Mouse (Mus musculus) splenic B cell, adult 2 months (primary cell): ENCODE measurements around the gene Hprt.
A peak's percentile ranks its signal among the peaks of the same experiment; 100 is the strongest.
"Not testable (repeated sequence)": the region's sequence is repeated elsewhere in the genome, so short reads cannot be mapped to it uniquely, and the experiment has no call there.

Source experiments
- DNase-seq: peaks from one replicate; pipeline ENCODE4 v3.0.0-alpha.2; 2011; ENCODE audit warnings: low read depth, low spot score
- H3K27me3 ChIP-seq: 2 replicates; pipeline ENCODE4 v1.6.1; 2012; ENCODE audit warnings: mild to moderate bottlenecking, low read length, moderate library complexity, mixed read lengths; ENCODE audit not compliant: control insufficient read depth, poor library complexity, insufficient read depth, severe bottlenecking
- H3K36me3 ChIP-seq: 2 replicates; pipeline ENCODE4 v1.6.1; 2012; ENCODE audit warnings: mild to moderate bottlenecking, low read length, moderate library complexity, mixed read lengths; ENCODE audit not compliant: control insufficient read depth, poor library complexity, insufficient read depth, severe bottlenecking

Gene Hprt

DNA sequence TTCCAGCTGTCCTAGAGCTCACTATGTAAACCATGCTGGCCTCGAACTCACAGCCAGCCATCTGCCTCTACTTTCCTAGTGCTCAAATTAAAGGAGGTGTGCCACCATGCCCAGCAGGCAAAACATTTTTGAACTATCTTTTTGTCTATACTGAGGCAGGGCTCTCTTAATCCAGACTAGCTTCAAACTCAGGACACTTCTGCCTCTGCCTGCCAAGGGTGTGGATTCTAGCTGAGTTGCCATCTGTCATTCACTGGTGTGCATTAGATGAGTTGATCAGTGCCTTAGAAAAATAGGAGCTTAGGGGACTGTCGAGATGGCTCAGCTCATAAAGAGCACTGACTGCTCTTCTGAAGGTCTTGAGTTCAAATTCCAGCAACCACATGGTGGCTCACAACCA is 35.1 kb downstream of the Hprt start:
- H3K36me3 ChIP-seq = no peaks in the 10 kb centered on the region
- no peak for DNase-seq
- H3K27me3 ChIP-seq = no peaks in the 10 kb centered on the region

DNA sequence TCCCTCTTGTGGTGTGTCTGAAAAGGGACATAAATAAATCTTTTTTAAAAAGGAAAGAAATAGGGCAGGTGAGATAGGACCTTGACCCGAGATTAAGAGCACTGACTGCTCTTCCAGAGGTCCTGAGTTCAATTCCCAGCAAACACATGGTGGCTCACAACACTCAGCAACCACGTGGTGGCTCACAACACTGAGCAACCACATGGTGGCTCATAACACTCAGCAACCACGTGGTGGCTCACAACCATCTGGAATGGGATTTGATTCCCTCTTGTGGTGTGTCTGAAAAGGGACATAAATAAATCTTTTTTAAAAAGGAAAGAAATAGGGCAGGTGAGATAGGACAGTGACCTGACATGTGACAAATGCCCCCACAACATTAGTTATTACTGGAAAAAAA is 36.3 kb downstream of the Hprt start:
- not testable (repeated sequence) for H3K27me3 ChIP-seq, H3K36me3 ChIP-seq, DNase-seq

DNA sequence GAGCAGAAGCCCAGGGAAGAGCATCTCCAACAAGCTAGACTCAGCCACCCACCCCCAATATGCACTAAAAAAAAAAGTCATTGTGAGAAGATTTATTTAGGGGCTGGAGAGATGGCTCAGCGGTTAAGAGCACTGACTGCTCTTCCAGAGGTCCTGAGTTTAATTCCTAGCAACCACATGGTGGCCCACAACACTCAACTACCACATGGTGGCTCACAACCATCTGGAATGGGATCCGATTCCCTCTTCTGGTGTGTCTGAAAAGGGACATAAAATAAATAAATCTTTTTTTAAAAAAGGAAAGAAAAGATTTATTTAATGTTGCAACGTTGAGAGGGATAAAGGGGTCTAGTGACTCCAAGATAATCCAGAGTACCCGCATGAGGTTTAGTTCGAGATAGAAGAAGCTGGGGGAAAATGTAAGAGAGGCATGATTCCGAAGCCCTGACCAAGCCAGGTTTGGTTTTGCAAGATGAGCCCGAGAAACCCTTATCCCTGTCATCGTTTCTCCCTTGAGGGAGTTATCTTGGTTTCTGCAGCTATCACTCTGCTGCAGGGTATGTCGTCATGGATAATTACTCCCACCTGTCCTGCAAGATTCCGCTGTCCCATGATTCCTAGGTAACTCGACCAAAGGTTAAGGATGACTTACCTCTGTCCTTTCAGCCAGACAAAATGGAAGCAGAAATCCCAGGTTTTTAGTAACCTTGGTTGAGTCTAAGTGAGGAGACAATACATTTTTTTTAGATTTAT is 37.7 kb downstream of the Hprt start:
- Histone ChIP-seq H3K36me3 (no peaks in the 10 kb centered on the region), H3K27me3 (no peaks in the 10 kb centered on the region)
- no peak for DNase-seq

DNA sequence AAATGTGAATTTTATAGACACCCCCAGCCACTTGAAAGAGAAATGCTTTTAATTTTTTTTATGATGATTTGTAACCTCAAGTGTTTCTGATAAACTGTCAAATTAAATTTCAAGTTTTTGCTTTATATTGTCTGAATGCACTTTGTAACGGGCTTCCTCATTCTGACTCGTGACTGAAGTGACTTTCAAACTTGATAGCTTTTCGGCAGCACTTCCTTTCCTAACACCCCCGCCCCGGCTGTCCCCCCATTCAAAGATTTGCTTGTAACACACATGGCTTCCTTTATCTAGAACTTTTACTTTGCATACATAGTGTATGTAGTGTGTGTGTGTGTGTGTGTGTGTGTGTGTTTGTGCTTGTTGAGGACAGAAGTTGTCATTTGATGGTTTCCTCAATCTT is 41.6 kb downstream of the Hprt start:
- no peaks in the 10 kb centered on the region for H3K36me3 ChIP-seq
- H3K27me3 ChIP-seq = no peaks in the 10 kb centered on the region
- DNase-seq = peak; percentile 65

DNA sequence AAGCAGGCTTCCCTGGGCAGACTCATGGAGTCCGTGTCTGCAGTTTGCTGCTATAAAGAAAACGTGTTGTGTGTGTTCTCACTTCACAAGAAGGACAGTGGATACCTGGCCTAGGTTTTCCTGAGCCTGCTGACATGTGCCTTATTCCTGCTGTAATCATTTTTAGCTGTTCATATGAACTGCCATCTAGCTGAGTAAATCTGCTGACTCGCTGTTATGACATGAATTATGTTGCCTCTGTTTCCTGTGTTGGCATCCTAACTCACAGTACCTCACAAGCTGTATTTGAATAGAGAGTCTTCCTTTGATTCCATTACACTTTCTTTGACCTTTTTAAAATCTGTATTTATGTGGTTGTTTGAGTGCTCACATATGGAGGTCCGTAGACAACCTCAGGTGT is 50.3 kb downstream of the Hprt start:
- DNase-seq = no peak
- H3K27me3 ChIP-seq = no peaks in the 10 kb centered on the region
- H3K36me3 ChIP-seq = no peaks in the 10 kb centered on the region

DNA sequence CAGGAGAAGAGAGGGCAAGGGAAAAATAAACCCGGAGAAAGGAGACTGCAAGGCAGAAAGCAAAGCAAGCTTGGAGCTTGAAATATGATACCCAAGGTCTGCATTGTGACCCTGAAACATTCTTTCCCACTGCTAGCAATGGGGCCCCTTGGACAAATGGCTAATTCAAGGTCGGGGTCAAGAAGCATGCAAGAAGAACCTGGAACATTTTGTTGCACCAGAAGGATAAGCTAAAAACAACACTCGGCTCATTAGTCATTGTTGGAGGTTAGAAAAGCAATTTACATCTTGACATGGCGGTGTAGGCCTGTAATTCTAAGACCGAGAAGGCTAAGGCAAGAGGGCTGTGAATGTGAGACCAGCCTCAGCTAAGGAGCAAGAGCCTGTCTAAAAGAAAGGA is 51.7 kb downstream of the Hprt start:
- H3K27me3 ChIP-seq = no peaks in the 10 kb centered on the region
- no peaks in the 10 kb centered on the region for H3K36me3 ChIP-seq
- DNase-seq = no peak

DNA sequence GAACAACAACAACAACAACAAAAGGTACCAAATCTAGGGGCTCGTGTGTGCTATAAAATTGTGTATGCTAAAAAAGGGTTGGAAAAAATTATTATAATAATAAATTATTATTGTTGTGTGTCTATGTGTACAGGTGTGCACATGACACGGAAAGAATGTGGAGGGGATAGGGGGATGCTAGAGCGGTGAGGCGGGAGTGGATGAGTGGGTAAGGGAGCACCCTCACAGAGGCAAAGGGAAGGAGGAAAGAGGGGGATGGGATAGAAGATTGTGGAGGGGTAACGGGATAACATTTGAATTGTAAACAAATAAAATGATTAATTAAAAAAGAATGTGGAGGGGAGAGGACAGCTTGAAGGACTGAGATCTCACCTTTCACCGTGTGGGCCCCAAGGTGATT is 52.2 kb downstream of the Hprt start:
- Histone ChIP-seq H3K36me3 (no peaks in the 10 kb centered on the region), H3K27me3 (no peaks in the 10 kb centered on the region)
- DNase-seq = no peak

DNA sequence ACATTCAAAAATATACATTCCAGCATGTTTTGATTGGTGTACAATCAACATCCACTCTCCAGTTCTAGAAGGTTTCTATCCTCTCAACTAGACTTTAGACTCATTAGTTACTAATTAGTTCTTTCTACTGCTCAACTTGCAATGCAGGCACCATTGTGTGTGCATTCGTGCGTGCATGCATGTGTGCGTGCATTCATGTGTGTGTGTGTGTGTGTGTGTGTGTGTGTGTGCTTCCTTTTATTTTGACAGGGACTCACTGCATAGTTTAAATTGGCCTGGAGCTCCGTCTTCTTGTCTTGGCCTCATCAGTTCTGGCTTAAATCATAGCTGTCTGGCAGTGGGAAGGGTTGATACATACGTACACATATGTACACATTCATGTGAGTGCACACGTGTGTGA is 53.1 kb downstream of the Hprt start:
- Histone ChIP-seq H3K27me3 (no peaks in the 10 kb centered on the region), H3K36me3 (no peaks in the 10 kb centered on the region)
- DNase-seq = peak; percentile 16

DNA sequence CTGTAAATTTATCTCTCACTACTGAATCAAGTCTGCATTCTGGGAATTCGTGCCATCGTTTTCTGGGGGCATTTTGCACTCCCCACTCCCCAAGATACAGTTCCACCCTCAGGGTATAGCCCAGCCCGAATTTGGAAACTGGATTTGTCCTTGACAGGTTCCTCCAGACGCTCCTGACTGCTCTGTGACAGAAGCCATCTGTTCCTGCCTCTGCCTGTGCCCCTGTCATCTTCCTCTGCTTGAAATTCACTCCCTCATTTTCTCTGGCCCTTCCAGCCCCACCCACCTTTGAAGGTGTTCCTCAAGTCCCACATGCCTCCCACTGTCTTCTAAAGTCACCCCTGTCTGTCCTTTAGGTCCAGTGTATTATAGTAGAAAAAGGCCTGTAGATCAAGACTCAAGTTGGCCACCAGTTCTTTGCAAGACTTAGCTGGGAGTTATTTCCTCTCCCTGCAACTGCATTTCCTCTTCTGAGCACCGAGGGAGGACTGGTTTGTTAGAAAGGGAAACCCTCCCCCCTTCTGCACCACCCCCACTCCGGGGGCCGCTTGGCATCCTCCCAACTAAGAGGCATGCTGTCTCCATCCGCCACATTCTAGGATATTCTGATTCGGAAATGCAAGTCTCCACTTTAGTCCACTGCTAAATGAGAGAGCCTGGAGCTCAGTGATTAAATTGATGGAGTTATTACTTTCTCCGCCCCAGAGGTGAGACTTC is 57.4 kb downstream of the Hprt start:
- no peak for DNase-seq
- H3K27me3 ChIP-seq = no peaks in the 10 kb centered on the region
- H3K36me3 ChIP-seq = no peaks in the 10 kb centered on the region

DNA sequence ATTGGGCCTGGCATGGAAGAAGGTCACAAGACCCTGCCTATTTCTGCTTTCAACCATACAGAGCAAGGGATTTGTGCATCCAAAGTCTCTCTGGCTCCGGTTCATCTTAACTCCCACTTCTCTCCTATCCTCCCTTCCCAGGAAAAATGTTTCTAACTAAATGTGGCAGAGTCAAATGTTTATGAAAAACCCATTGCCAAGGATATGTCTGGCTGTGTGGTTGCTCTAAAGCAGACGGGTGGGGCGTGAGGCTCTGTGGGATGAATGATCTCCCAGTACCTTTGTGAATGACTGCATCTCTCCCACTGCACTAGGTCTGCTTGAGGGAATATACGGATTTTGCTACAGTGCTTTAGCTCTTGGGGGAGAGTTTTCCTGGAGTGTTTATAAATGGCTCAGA is 58.1 kb downstream of the Hprt start:
- Histone ChIP-seq H3K36me3 (no peaks in the 10 kb centered on the region), H3K27me3 (no peaks in the 10 kb centered on the region)
- DNase-seq = no peak

DNA sequence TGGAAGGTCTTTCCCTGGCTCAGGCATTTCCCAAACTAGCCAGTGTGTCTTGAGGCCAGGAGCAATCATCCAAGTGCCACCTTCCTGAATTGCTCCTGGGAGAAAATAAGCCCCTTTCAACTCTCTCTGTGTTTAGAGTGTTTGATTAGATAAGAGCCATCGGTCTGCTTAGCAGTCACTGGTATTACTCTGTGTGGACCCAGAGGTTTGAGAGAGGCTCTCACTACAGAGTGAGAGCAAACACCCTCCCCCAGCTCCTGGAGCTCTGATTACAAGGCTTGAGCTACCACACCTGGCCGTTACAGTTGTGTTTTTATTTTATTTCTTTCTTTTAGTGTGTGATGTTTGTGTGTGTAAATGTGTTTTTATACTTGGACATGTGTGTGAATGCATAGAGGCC is 59.0 kb downstream of the Hprt start:
- no peaks in the 10 kb centered on the region for H3K27me3 ChIP-seq
- DNase-seq = no peak
- no peaks in the 10 kb centered on the region for H3K36me3 ChIP-seq

DNA sequence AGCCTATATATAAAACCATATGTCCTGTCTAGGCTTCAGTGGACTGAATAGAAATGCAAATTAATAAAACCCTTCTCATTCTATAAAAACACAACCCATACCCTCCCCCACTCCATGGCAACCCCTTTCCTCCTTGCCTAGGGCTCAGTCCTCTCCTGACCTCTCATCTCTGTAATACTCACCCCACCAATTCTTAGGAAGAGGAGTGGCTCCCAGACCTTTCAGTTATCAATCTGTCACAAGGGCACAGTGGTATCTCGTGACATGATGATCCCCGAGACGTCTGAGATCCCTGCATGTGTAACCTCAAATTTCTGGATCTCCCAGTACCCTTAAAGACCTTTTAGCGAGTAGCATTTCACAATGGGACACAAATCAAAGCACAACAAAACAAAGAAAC is 61.3 kb downstream of the Hprt start:
- no peak for DNase-seq
- Histone ChIP-seq H3K27me3 (no peaks in the 10 kb centered on the region), H3K36me3 (no peaks in the 10 kb centered on the region)

DNA sequence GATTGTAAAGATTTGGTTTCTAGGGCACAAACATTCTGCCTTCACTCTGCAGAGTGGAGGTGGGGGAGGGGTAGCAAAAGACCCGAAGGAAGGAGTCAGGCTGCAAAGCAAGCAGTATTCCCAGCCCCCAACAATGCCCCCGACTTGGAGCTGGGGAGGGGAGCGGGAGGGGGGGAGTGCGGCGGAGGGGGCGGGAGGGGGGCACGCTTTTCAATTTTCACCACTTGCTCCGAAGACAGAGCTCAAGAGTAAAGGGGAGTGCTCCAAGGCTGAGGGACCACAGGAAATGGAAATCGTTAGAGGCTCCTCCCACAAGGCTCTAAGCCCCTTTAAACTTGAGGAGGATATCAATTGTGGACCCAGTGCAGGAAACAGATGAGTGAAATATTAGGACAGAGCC is 62.4 kb downstream of the Hprt start:
- no peaks in the 10 kb centered on the region for H3K27me3 ChIP-seq
- no peak for DNase-seq
- no peaks in the 10 kb centered on the region for H3K36me3 ChIP-seq

DNA sequence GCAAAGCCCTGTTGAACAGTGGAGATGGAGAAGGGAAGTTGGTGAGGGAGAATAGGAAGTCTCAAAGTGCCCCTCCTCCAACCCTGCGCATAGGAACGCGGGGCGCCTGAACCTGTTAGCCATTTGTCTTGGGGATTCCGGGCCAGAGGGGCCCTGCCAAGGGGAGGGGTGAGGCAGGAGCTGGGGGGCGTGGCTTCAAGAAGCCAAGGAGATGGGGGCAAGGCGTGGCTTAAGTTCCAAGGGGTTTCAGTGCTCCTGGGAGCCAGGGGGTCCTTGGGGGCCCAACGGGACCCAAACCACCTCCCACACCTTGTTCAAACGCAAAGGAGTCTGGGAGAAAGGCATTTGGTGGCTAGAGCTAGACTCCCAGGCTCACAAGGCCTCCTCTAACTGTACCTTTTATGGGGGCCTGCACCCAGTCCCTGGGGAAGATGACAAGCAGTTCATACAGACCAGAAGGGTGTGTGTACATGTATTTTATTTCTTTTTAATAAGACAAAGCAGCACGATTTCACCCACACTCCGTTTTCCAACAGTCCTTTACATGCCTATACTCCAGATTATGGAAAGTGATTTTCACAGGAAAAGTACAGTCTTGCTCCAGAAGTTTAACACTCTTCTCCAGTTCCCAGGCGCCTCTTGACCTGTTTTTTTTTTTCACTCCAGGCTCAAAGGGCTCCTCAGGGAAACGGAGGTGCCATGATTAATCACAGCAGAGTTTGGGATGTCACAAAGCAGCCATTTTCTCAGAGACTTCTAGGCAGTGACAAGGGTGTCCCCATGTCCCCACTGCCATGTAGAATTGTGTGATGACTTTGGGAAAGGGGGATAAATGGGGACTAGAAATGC is 64.9 kb downstream of the Hprt start:
- Histone ChIP-seq H3K27me3 (no peaks in the 10 kb centered on the region), H3K36me3 (no peaks in the 10 kb centered on the region)
- no peak for DNase-seq

DNA sequence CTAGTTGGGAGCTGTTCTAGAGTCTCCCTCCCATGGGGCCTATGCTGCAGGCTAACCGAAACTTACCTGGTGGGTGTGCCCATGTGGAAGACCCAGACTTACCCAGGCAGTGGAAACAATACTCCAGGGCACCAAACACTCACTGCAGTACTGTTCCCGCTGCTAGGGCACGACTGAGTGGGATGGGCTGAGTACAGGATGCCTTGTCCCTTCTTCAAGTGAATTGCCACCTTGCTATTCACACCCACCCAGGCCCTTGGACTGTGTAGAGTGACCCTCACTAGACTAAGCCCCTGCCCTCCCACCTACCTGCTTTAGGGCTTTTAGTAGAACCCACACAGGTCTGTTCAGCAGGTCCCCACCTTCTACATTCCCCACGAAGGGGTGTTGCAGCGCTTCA is 65.9 kb downstream of the Hprt start:
- H3K36me3 ChIP-seq = no peaks in the 10 kb centered on the region
- DNase-seq = no peak
- no peaks in the 10 kb centered on the region for H3K27me3 ChIP-seq
